Mouse (Mus musculus) hindbrain, embryonic 14.5 days (tissue): Measurements from ENCODE around the gene Mms22l. TPM values are rescaled to one million over a fixed set of nuclear protein-coding genes. Genes with fewer than 3 reads are reported as not detected.
"Not testable (repeated sequence)": the region's sequence is repeated elsewhere in the genome, so short reads cannot be mapped to it uniquely, and the experiment has no call there.

Experiments
- ATAC-seq: fragments of 200-750 bp; cut with Nextera tagmentation; 2 replicates; pipeline ENCODE4 v1.8.0; 2017; ENCODE audit warnings: moderate number of reproducible peaks, mild to moderate bottlenecking, moderate TSS enrichment, moderate library complexity; ENCODE audit not compliant: low FRiP score
- DNase-seq: peaks from one replicate; pipeline ENCODE4 v3.0.0-alpha.2; 2015; ENCODE audit warnings: low spot score
- H3K27ac ChIP-seq: fragments of 300-500 bp; sonication (generic); 2 replicates; pipeline ENCODE4 v1.5.1; 2014; ENCODE audit warnings: mild to moderate bottlenecking, moderate library complexity
- H3K27me3 ChIP-seq: fragments of 300-500 bp; sonication (generic); 2 replicates; pipeline ENCODE4 v1.6.1; 2014; ENCODE audit warnings: mild to moderate bottlenecking, low read length, mixed read lengths; ENCODE audit not compliant: control insufficient read depth, insufficient read depth
- H3K36me3 ChIP-seq: fragments of 300-500 bp; sonication (generic); replicated peaks from 2 replicates; pipeline ENCODE4 v1.6.1; 2014; ENCODE audit not compliant: control insufficient read depth, insufficient read depth
- H3K4me1 ChIP-seq: fragments of 300-500 bp; sonication (generic); replicated peaks from 2 replicates; pipeline ENCODE4 v1.6.1; 2014; ENCODE audit warnings: antibody characterized with exemption, low read length, mixed read lengths; ENCODE audit not compliant: control insufficient read depth, insufficient read depth
- H3K4me2 ChIP-seq: fragments of 300-500 bp; sonication (generic); replicated peaks from 2 replicates; pipeline ENCODE4 v1.6.1; 2014; ENCODE audit warnings: mild to moderate bottlenecking, moderate library complexity
- H3K4me3 ChIP-seq: fragments of 300-500 bp; sonication (generic); replicated peaks from 2 replicates; pipeline ENCODE4 v1.5.1; 2014; ENCODE audit warnings: mild to moderate bottlenecking, low read length
- H3K9ac ChIP-seq: fragments of 300-500 bp; sonication (generic); 2 replicates; pipeline ENCODE4 v1.6.1; 2014
- H3K9me3 ChIP-seq: fragments of 300-500 bp; sonication (generic); 2 replicates; pipeline ENCODE4 v1.6.1; 2016; ENCODE audit warnings: low read length; ENCODE audit not compliant: control insufficient read depth
- whole genome bisulfite sequencing: fragments of 180-500 bp; shearing (Covaris S2); extraction: QIAGEN DNeasy Blood & Tissue Kit; methylation state at CpG from one replicate; pipeline ENCODE4 v1.1.7; 2014; 5-methylcytosine and 5-hydroxymethylcytosine counted together
- polyA plus RNA-seq: library from polyadenylated mRNA; unstranded; fragments of >200 nt; fragmentation: Nextera tagmentation; extraction: Ambion mirVana; gene quantifications from 2 replicates; pipeline ENCODE4 v1.2.1, GENCODE M21; 2014

The Mms22l gene
- 6.8 and 6.9 TPM in 2 replicates for polyA plus RNA-seq

GRCm38 (mm10) chr4:24496116-24496952 is at the start of gene Mms22l:
Gene Mms22l, plus strand, starts transcription at chr4:24496451.
- under 1% methylated on average over 83 of the region's 83 CpGs for WGBS
- peak within 1 kb of the TSS; percentile 94 for H3K9ac ChIP-seq
- H3K4me3 ChIP-seq = peak within 1 kb of the TSS; percentile 78
- ATAC-seq = peak; percentile 99
- DNase-seq = peak; percentile 95
- H3K27me3 ChIP-seq = no peaks in the 10 kb centered on the region
- no peaks in the 10 kb centered on the region for H3K9me3 ChIP-seq
- peak within 1 kb of the TSS; percentile 95 for H3K27ac ChIP-seq
- H3K36me3 ChIP-seq = no peaks in the 10 kb centered on the region
- peak within 1 kb of the TSS; percentile 73 for H3K4me2 ChIP-seq
- 0 out of 2 replicates have a peak, but pooled peaks cover 5% of the 10 kb centered on the region for H3K4me1 ChIP-seq

- not testable (repeated sequence) for H3K36me3 ChIP-seq, H3K27me3 ChIP-seq, ATAC-seq, H3K27ac ChIP-seq, H3K4me3 ChIP-seq, H3K9ac ChIP-seq, H3K9me3 ChIP-seq, DNase-seq, H3K4me1 ChIP-seq, H3K4me2 ChIP-seq
- WGBS = 96% methylated on average over 4 of the region's 4 CpGs
Measured at GRCm38 (mm10) chr4:24484046-24484445, 12.2 kb upstream of the Mms22l start.

- no peak for DNase-seq
- Histone ChIP-seq H3K36me3 (no peaks in the 10 kb centered on the region), H3K9ac (peak overlapping the region; percentile 94), H3K27ac (no peak overlapping the region), H3K27me3 (no peaks in the 10 kb centered on the region), H3K4me1 (0 out of 2 replicates have a peak, but pooled peaks cover 5% of the 10 kb centered on the region), H3K4me2 (peak overlapping the region; percentile 73), H3K4me3 (peak overlapping the region; percentile 78), H3K9me3 (no peaks in the 10 kb centered on the region)
- ATAC-seq = no peak
- 0% methylated on average over 7 of the region's 7 CpGs for WGBS
Measured at GRCm38 (mm10) chr4:24496953-24497319, 685 bp downstream of the Mms22l start.

- no peaks in the 10 kb centered on the region for H3K9me3 ChIP-seq
- no peak overlapping the region for H3K27ac ChIP-seq
- ATAC-seq = no peak
- 94% methylated on average over 3 of the region's 3 CpGs for WGBS
- H3K4me2 ChIP-seq = no peak overlapping the region
- H3K4me1 ChIP-seq = no peaks in the 10 kb centered on the region
- DNase-seq = no peak
- no peak overlapping the region for H3K9ac ChIP-seq
- no peaks in the 10 kb centered on the region for H3K27me3 ChIP-seq
- no peak overlapping the region for H3K4me3 ChIP-seq
- H3K36me3 ChIP-seq = 0 out of 2 replicates have a peak, but pooled peaks cover 5% of the 10 kb centered on the region
Measured at GRCm38 (mm10) chr4:24509195-24509594, 12.9 kb downstream of the Mms22l start.

DNA sequence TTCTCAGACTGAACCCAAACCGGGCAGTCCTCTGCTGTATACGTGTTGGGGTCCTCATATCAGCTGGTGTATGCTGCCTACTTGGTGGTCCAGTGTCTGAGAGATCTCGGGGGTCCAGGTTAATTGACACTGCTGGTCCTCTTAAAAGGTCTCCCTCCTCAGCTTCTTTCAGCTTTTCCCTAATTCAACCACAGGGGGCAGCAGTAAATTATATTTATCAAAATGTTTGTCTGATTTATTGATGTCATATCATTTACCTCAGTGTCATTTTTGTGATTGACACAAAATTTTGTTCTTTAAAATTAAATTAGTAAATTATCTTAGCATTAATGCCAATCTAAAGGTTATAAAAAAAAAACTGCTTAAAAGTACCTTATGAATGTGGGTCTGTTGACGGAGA is 40.7 kb downstream of the Mms22l start:
- Histone ChIP-seq H3K9ac (no peak overlapping the region), H3K36me3 (0 out of 2 replicates have a peak, but pooled peaks cover 3% of the 10 kb centered on the region), H3K9me3 (no peaks in the 10 kb centered on the region), H3K4me3 (no peak overlapping the region), H3K27ac (no peak overlapping the region), H3K4me1 (no peaks in the 10 kb centered on the region), H3K4me2 (no peak overlapping the region), H3K27me3 (no peaks in the 10 kb centered on the region)
- no peak for DNase-seq
- WGBS = 83% methylated on average over 4 of the region's 4 CpGs
- ATAC-seq = no peak

DNA sequence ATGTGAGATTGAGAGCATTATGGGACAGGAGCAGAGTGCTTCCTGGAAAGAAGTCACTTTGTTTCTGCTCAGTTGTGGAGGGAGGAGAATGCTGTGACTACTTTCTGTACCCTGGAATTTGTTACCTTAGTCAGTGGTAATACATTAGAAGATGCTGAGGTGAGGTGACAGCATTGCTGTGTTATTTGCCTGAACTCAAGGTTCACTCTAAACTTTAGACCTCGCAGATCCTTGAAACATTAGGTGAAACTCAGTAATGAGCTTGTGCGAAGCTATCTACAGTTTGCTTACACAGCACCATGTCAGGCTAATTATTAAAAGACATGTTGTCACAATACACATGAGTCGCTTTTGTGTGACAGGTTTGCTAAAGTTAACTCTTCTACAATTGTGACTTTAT is 47.2 kb downstream of the Mms22l start:
- Histone ChIP-seq H3K9me3 (no peaks in the 10 kb centered on the region), H3K36me3 (no peaks in the 10 kb centered on the region), H3K4me2 (no peak overlapping the region), H3K4me3 (no peak overlapping the region), H3K9ac (no peak overlapping the region), H3K27ac (no peak overlapping the region), H3K27me3 (no peaks in the 10 kb centered on the region), H3K4me1 (no peaks in the 10 kb centered on the region)
- no peak for ATAC-seq
- no peak for DNase-seq
- WGBS = 84% methylated on average over 3 of the region's 3 CpGs

DNA sequence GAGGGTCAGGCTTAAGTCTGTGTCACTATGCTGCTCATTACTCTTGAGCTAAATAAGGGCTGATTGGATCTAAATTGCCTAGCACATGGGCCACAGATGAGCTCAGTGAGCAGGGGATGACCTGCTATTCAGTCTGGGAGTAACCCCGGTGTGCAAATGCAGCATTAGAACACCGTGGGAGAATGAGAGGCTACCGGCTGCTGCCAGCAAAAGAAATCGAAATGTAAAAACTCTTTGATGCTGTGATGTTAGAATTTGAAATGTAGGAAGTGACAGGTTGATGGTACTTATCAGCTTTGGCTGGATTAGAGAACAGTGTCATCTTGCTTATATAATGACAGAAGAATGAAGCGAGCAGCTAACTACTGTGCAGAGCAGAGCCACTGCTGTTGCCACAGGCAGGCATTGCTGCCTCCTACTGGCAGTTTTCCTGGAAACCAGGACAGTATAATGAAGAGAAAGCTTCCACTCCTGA is 48.5 kb downstream of the Mms22l start:
- DNase-seq = peak; percentile 71
- H3K27ac ChIP-seq = no peak overlapping the region
- H3K27me3 ChIP-seq = no peaks in the 10 kb centered on the region
- H3K9me3 ChIP-seq = no peaks in the 10 kb centered on the region
- no peak overlapping the region for H3K9ac ChIP-seq
- no peaks in the 10 kb centered on the region for H3K4me1 ChIP-seq
- no peaks in the 10 kb centered on the region for H3K36me3 ChIP-seq
- peak; percentile 88 for ATAC-seq
- 20% methylated on average over 5 of the region's 5 CpGs for WGBS
- H3K4me2 ChIP-seq = peak overlapping the region; percentile 26; the same call in 1 of the 2 replicates
- no peak overlapping the region for H3K4me3 ChIP-seq

DNA sequence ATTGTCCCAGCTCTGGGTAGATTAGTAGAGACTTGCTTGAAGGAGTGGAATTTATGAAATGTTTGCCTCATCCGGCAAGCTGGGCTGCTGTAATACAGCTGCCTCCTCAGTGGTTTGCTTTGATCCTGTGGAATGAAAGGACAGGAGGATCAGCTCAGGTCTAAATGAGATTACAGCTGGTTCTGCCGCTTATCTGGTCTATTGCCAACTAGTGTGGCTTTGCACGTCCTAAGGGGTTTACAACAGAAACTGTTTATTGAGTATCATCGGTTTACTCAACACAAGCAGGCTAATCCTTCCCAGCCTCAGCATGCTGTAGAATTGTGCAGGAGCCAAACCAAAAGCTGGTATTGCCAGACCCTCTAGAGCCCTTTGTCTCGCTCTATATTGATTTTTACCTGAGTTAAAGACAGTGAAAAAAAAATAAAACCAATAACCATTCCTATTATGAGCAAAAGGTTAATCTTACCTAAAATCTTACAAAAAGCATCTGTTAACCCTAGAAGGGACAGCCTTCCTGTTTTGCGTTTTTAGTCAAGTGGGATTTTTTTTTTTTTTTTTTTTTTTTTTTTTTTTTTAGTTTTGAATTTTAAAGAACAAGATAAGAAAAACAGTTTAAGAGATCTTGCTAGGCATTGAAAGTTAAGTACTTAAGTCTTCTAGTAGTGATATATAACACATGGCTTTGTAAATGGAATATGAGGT is 60.0 kb downstream of the Mms22l start:
- Histone ChIP-seq H3K9ac (no peak overlapping the region), H3K4me2 (no peak overlapping the region), H3K9me3 (no peaks in the 10 kb centered on the region), H3K4me3 (no peak overlapping the region), H3K27me3 (no peaks in the 10 kb centered on the region), H3K4me1 (no peaks in the 10 kb centered on the region; the same call in 1 of the 2 replicates), H3K27ac (no peak overlapping the region), H3K36me3 (no peaks in the 10 kb centered on the region)
- ATAC-seq (no peak), DNase-seq (peak; percentile 40)
- WGBS = 53% methylated on average over 6 of the region's 6 CpGs

- Histone ChIP-seq H3K4me1 (no peaks in the 10 kb centered on the region; the same call in 1 of the 2 replicates), H3K27ac (no peak overlapping the region), H3K9ac (no peak overlapping the region), H3K36me3 (no peaks in the 10 kb centered on the region), H3K4me3 (no peak overlapping the region), H3K27me3 (no peaks in the 10 kb centered on the region), H3K9me3 (no peaks in the 10 kb centered on the region), H3K4me2 (no peak overlapping the region)
- DNase-seq (no peak), ATAC-seq (no peak)
- 90% methylated on average over 4 of the region's 4 CpGs for WGBS
Measured at GRCm38 (mm10) chr4:24557149-24557548, 60.9 kb downstream of the Mms22l start.
